Mouse (Mus musculus) neural tube, embryonic 14.5 days (tissue): ENCODE data around the gene Osm. TPM values are rescaled to one million over a fixed set of nuclear protein-coding genes. Genes with fewer than 3 reads are reported as not detected.

Experiments
- ATAC-seq: fragments of 200-750 bp; cut with Nextera tagmentation; 2 replicates; pipeline ENCODE4 v1.8.0; 2017; ENCODE audit warnings: low read depth, mild to moderate bottlenecking, moderate TSS enrichment, moderate library complexity
- H3K27ac ChIP-seq: fragments of 300-500 bp; sonication (generic); 2 replicates; pipeline ENCODE4 v1.5.1; 2014; ENCODE audit warnings: low read depth, mild to moderate bottlenecking, control low read depth, low read length, moderate library complexity, mixed read lengths
- H3K27me3 ChIP-seq: fragments of 300-500 bp; sonication (generic); 2 replicates; pipeline ENCODE4 v1.6.1; 2014; ENCODE audit warnings: low read length; ENCODE audit not compliant: control insufficient read depth, insufficient read depth
- H3K36me3 ChIP-seq: fragments of 300-500 bp; sonication (generic); 2 replicates; pipeline ENCODE4 v1.6.1; 2014; ENCODE audit warnings: low read length, mixed read lengths; ENCODE audit not compliant: control insufficient read depth, insufficient read depth
- H3K4me1 ChIP-seq: fragments of 300-500 bp; sonication (generic); 2 replicates; pipeline ENCODE4 v1.6.1; 2014; ENCODE audit warnings: low read length; ENCODE audit not compliant: control insufficient read depth, insufficient read depth
- H3K4me2 ChIP-seq: fragments of 300-500 bp; sonication (generic); 2 replicates; pipeline ENCODE4 v1.6.1; 2014; ENCODE audit warnings: mild to moderate bottlenecking, low read depth, low read length, control low read depth
- H3K4me3 ChIP-seq: fragments of 300-500 bp; sonication (generic); 2 replicates; pipeline ENCODE4 v1.5.1; 2014; ENCODE audit warnings: low read depth, low read length, control low read depth, mixed read lengths
- H3K9ac ChIP-seq: fragments of 300-500 bp; sonication (generic); replicated peaks from 2 replicates; pipeline ENCODE4 v1.6.1; 2014; ENCODE audit warnings: low read depth, mild to moderate bottlenecking, control low read depth, low read length, mixed read lengths
- H3K9me3 ChIP-seq: fragments of 300-500 bp; sonication (generic); 2 replicates; pipeline ENCODE4 v1.6.1; 2016; ENCODE audit warnings: low read length; ENCODE audit not compliant: control insufficient read depth
- WGBS: fragments of 180-500 bp; shearing (Covaris S2); extraction: QIAGEN DNeasy Blood & Tissue Kit; methylation state at CpG from one replicate; pipeline ENCODE4 v1.1.7; 2014; 5-methylcytosine and 5-hydroxymethylcytosine counted together
- polyA plus RNA-seq: library from polyadenylated mRNA; unstranded; fragments of >200 nt; fragmentation: Nextera tagmentation; extraction: Ambion mirVana; gene quantifications from 2 replicates; pipeline ENCODE4 v1.2.1, GENCODE M21; 2014

The Osm gene
- polyA plus RNA-seq, 1 experiment from 2014 or later: 0.12 TPM

DNA sequence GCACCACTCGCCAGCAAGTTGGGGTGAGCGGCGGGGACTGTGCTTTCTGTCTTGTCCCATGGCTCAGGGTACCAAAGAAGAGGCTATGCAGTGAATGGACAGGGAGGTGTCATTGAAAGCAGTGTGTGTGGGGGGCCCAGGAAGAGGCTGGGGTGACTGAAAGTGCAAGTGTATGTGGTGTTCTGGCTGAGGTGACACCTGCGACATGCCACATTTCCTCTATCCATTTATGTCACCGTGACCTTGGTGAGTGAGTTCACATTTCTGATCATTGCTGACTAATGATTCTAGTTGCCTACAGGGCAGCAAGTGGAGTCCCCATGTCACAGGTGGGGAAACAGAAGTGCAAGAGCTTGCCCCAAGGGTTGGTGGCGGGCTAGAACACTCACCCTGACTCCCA lies 32.3 kb downstream of the Osm start:
- H3K27ac ChIP-seq: no peak overlapping the region
- H3K9me3 ChIP-seq: no peaks in the 10 kb centered on the region
- no peak overlapping the region for H3K4me2 ChIP-seq
- no peak for ATAC-seq
- H3K4me1 ChIP-seq: peaks cover 5% of the 10 kb centered on the region
- H3K36me3 ChIP-seq: no peaks in the 10 kb centered on the region
- H3K27me3 ChIP-seq: peaks cover 34% of the 10 kb centered on the region
- H3K4me3 ChIP-seq: no peak overlapping the region
- H3K9ac ChIP-seq: no peak overlapping the region
- WGBS: 94% methylated on average over 6 of the region's 6 CpGs

DNA sequence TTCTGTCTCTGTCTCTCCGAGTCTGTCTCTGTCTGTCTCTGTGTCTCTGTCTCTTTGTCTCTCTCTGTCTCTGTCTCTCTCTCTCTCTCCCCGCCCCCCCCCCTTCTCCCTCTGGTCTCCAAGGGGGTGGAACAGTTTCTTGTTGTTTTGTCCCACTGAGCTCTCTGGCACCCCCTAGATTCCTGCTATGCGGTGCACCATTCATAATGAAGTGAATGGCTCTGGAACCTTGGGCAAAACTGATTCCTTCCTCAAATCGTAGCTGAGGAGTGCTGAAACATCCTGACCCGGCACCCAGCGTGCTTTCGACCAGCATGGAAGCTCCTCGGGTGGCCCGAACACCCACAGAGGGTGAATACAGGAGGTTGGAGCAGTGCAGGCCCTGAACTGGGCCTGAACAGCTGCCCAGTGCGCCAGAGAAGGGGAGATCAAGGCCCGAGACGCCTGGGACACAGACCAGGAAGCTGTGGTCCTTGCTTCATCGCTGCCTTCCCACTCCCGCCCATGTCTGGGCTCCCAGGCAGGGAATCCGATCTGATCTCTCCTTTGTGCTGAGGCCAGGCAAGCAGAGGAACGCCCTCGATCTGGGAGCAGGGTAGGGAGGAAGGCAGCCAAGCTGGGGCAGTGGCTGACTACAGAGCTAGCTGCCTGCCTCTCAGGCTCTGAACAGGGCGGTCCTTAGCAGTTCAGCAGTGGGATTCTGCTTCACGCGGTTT lies 34.7 kb downstream of the Osm start:
- WGBS: 37% methylated on average over 20 of the region's 20 CpGs
- ATAC-seq: no peak
- H3K27ac ChIP-seq: no peak overlapping the region
- peaks cover 22% of the 10 kb centered on the region for H3K27me3 ChIP-seq
- no peak overlapping the region for H3K4me2 ChIP-seq
- H3K36me3 ChIP-seq: no peaks in the 10 kb centered on the region
- H3K4me1 ChIP-seq: peaks cover 5% of the 10 kb centered on the region
- H3K9ac ChIP-seq: no peak overlapping the region
- no peak overlapping the region for H3K4me3 ChIP-seq
- H3K9me3 ChIP-seq: no peaks in the 10 kb centered on the region

DNA sequence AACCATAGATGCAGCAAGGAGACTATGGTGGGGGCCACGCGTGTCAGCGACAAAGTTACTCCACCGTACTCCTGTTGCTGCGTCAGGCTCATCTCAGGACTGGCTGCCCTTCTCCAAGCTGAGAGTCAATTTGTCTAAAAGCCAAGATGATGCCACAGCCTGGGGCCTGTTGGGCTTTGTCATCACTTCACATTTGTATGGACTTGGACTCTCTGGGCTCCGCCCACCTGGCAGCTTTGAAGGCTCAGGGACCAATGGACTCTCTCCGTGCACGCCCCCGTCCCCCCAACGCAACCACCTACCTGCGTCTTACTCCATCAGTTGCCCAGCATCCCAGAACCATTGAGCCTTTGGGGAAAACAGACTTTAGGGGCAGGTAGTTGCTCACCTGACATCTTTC lies 35.3 kb downstream of the Osm start:
- H3K9ac ChIP-seq: no peak overlapping the region
- no peaks in the 10 kb centered on the region for H3K36me3 ChIP-seq
- H3K9me3 ChIP-seq: no peaks in the 10 kb centered on the region
- 73% methylated on average over 11 of the region's 11 CpGs for WGBS
- ATAC-seq: no peak
- H3K4me2 ChIP-seq: no peak overlapping the region
- H3K27me3 ChIP-seq: peaks cover 20% of the 10 kb centered on the region
- H3K4me1 ChIP-seq: peaks cover 5% of the 10 kb centered on the region
- no peak overlapping the region for H3K4me3 ChIP-seq
- no peak overlapping the region for H3K27ac ChIP-seq

DNA sequence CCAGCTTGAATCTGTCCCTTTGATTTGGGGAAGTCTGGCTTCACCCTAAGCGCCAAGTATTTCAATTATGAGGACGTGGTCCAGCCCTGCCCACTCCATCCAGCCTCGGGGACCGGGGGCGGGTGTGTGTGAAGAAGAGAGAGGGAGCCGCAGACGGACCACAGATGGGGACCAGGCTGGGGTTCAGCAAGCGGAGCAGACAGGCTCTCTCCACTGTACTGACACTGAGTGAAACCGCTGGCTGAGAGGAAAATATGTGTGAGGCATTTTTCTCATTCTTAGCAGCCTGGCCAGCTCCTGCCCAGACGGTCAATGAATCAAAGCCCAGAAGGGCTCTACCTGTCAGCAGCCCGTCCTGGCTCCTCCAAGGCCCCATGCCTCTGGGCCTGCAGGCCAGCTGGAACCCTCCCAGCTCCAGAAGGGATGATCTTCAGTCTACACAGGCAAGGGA lies 40.2 kb downstream of the Osm start:
- ATAC-seq: no peak
- 68% methylated on average over 11 of the region's 11 CpGs for WGBS
- no peak overlapping the region for H3K4me3 ChIP-seq
- H3K27me3 ChIP-seq: no peaks in the 10 kb centered on the region
- H3K9me3 ChIP-seq: no peaks in the 10 kb centered on the region
- H3K9ac ChIP-seq: no peak overlapping the region
- no peak overlapping the region for H3K27ac ChIP-seq
- H3K4me1 ChIP-seq: no peaks in the 10 kb centered on the region
- no peak overlapping the region for H3K4me2 ChIP-seq
- no peaks in the 10 kb centered on the region for H3K36me3 ChIP-seq

DNA sequence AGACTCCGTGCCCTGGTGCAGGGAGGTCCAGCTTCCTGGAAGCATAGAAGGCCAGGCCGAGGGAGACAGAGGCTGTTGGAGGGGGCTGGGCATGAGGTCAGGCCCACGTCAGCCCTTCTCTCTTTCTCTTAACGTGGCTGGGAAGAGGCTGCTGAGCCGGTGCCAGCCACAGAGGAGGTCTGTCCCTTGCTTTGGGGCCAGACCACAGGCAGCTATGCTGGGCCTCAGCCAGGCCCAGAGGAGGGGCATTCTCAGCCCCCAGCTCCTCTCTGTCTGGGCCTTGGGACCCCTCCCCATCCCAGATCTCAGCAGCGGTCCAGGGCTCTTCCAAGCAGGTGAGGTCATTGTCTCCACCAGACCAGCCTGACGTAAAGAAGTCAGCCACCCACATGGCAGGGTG lies 43.7 kb downstream of the Osm start:
- whole genome bisulfite sequencing: 63% methylated on average over 7 of the region's 7 CpGs
- Histone ChIP-seq H3K9me3 (no peaks in the 10 kb centered on the region), H3K4me2 (no peak overlapping the region), H3K4me1 (no peaks in the 10 kb centered on the region), H3K4me3 (no peak overlapping the region), H3K27me3 (no peaks in the 10 kb centered on the region), H3K9ac (no peak overlapping the region), H3K36me3 (no peaks in the 10 kb centered on the region), H3K27ac (no peak overlapping the region)
- no peak for ATAC-seq

DNA sequence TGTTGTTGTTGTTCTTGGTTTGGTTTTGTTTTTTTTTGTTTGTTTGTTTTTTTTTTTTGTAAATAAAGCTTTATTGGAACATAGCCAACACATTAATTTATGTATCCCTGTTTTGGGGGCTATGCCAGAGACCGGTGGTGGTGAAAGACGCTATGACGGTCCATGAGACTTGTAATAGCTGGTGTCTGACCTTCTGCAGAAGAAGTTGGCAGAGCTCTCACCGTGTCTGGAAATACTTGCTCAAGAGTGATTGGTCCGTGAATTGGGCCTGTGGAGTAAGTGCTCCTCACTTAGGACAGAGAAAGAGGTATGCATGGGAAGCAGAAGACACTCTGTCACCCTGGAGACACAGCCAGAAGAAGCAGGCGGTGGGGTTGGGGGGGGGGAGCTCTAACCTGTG lies 45.6 kb downstream of the Osm start:
- WGBS: 81% methylated on average over 6 of the region's 6 CpGs
- Histone ChIP-seq H3K4me1 (no peaks in the 10 kb centered on the region), H3K9me3 (no peaks in the 10 kb centered on the region), H3K9ac (no peak overlapping the region), H3K27ac (no peak overlapping the region), H3K4me2 (no peak overlapping the region), H3K36me3 (no peaks in the 10 kb centered on the region), H3K27me3 (no peaks in the 10 kb centered on the region), H3K4me3 (no peak overlapping the region)
- ATAC-seq: no peak

DNA sequence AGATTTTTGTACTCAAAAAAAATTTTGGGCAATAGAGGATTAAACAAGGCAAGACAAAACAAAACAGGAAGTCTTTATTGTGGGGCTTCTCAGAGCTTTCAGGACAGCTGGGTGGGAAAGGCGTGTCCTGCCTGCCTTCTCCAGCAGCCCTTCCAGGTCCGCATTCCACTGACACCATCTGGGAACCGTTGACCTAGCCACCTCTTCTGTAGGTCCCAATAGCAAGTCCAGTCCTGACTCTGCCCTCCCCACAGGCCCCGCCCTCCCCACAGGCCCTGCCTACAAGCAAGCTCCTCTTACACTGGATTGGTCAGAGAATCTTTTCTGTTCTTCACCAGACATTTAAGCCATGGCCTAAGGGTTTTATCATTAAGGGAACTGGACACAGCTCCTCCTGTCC lies 47.4 kb downstream of the Osm start:
- Histone ChIP-seq H3K4me2 (no peak overlapping the region), H3K9me3 (no peaks in the 10 kb centered on the region), H3K9ac (no peak overlapping the region), H3K4me3 (no peak overlapping the region), H3K4me1 (no peaks in the 10 kb centered on the region), H3K27me3 (no peaks in the 10 kb centered on the region), H3K27ac (no peak overlapping the region), H3K36me3 (no peaks in the 10 kb centered on the region)
- no peak for ATAC-seq
- WGBS: 15% methylated on average over 4 of the region's 4 CpGs

DNA sequence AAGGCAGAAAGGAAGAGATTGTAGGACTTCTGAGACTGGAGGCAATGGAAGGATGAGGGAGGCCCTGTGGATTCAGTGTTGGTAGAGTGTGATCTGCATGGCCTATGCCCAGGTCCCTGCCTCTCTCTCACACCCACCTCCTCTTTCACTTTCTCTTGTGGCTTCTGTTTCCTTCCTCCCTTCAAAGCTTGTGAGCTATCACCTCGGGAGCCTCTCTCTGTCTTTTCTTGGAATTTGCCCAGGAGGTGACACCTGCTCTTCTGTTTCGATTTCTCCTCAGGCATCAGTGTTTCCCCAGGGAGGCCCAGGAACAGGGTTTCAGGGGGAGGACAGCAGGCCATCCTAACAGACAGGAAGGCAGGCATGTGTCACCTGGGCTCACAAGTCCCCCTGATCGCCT lies 53.1 kb downstream of the Osm start:
- no peak overlapping the region for H3K27ac ChIP-seq
- H3K4me1 ChIP-seq: no peaks in the 10 kb centered on the region
- H3K9me3 ChIP-seq: no peaks in the 10 kb centered on the region
- no peak overlapping the region for H3K4me3 ChIP-seq
- H3K36me3 ChIP-seq: no peaks in the 10 kb centered on the region
- WGBS: 71% methylated on average over 3 of the region's 3 CpGs
- H3K4me2 ChIP-seq: no peak overlapping the region
- no peak overlapping the region for H3K9ac ChIP-seq
- H3K27me3 ChIP-seq: no peaks in the 10 kb centered on the region
- no peak for ATAC-seq
